Mouse (Mus musculus): ENCODE measurements at regions not wholly inside any gene's neighbourhood (a gene's known extent, or its start where the extent isn't known, plus 50 kb on each side); places are given as distances from the start of the nearest gene placed in this dataset.

GRCm38 (mm10) chr8:9029156-9029555 lies 338.8 kb upstream of the Arglu1 start:
- Histone ChIP-seq H3K9me3 (replicated peaks) (no peaks in the 10 kb centered on the region), H3K4me1 (no peaks in the 10 kb centered on the region), H3K36me3 (no peaks in the 10 kb centered on the region), H3K27ac (no peak overlapping the region), H3K4me3 (no peak overlapping the region), H3K4me2 (no peak overlapping the region), H3K9ac (no peak overlapping the region), H3K27me3 (replicated peaks) (no peaks in the 10 kb centered on the region)
- no peak for ATAC-seq
- WGBS (ENCODE audit: insufficient replicate concordance): 81% methylated on average over 4 of the region's 4 CpGs

- Histone ChIP-seq H3K9ac (no peak overlapping the region), H3K4me1 (no peaks in the 10 kb centered on the region), H3K4me3 (no peak overlapping the region), H3K4me2 (no peak overlapping the region), H3K27ac (no peak overlapping the region), H3K9me3 (replicated peaks) (no peaks in the 10 kb centered on the region), H3K36me3 (no peaks in the 10 kb centered on the region), H3K27me3 (replicated peaks) (no peaks in the 10 kb centered on the region)
- ATAC-seq: no peak
- WGBS (ENCODE audit: insufficient replicate concordance): 64% methylated on average over 4 of the region's 4 CpGs
Measured at GRCm38 (mm10) chr8:9027672-9028071, 337.4 kb upstream of the Arglu1 start.

GRCm38 (mm10) chr8:9025872-9026271 lies 335.6 kb upstream of the Arglu1 start:
- Histone ChIP-seq H3K9me3 (replicated peaks) (no peaks in the 10 kb centered on the region), H3K36me3 (no peaks in the 10 kb centered on the region), H3K4me2 (no peak overlapping the region), H3K4me1 (no peaks in the 10 kb centered on the region), H3K27ac (no peak overlapping the region), H3K9ac (no peak overlapping the region), H3K27me3 (replicated peaks) (no peaks in the 10 kb centered on the region), H3K4me3 (no peak overlapping the region)
- 43% methylated on average over 3 of the region's 3 CpGs for WGBS (ENCODE audit: insufficient replicate concordance)
- ATAC-seq: no peak

- Histone ChIP-seq H3K27ac (no peak overlapping the region), H3K9me3 (replicated peaks) (no peaks in the 10 kb centered on the region), H3K36me3 (no peaks in the 10 kb centered on the region), H3K9ac (no peak overlapping the region), H3K4me3 (no peak overlapping the region), H3K4me2 (no peak overlapping the region), H3K4me1 (no peaks in the 10 kb centered on the region), H3K27me3 (replicated peaks) (no peaks in the 10 kb centered on the region)
- ATAC-seq: no peak
- WGBS (ENCODE audit: insufficient replicate concordance): 49% methylated on average over 3 of the region's 3 CpGs
Measured at GRCm38 (mm10) chr8:9025378-9025777, 335.1 kb upstream of the Arglu1 start.

- H3K4me3 ChIP-seq: no peak overlapping the region
- 71% methylated on average over 2 of the region's 2 CpGs for WGBS (ENCODE audit: insufficient replicate concordance)
- no peaks in the 10 kb centered on the region for H3K36me3 ChIP-seq
- no peak overlapping the region for H3K27ac ChIP-seq
- no peaks in the 10 kb centered on the region for H3K27me3 ChIP-seq (replicated peaks)
- H3K9ac ChIP-seq: no peak overlapping the region
- no peak overlapping the region for H3K4me2 ChIP-seq
- no peak for ATAC-seq
- H3K4me1 ChIP-seq: no peaks in the 10 kb centered on the region
- no peaks in the 10 kb centered on the region for H3K9me3 ChIP-seq (replicated peaks)
Measured at GRCm38 (mm10) chr8:9020744-9021143, 330.4 kb upstream of the Arglu1 start.

- whole genome bisulfite sequencing (ENCODE audit: insufficient replicate concordance): 42% methylated on average over 3 of the region's 3 CpGs
- no peaks in the 10 kb centered on the region for H3K4me1 ChIP-seq
- H3K27ac ChIP-seq: no peak overlapping the region
- no peak overlapping the region for H3K4me2 ChIP-seq
- no peak overlapping the region for H3K4me3 ChIP-seq
- H3K36me3 ChIP-seq: no peaks in the 10 kb centered on the region
- no peaks in the 10 kb centered on the region for H3K9me3 ChIP-seq (replicated peaks)
- no peak overlapping the region for H3K9ac ChIP-seq
- ATAC-seq: no peak
- no peaks in the 10 kb centered on the region for H3K27me3 ChIP-seq (replicated peaks)
Measured at GRCm38 (mm10) chr8:9020180-9020579, 329.9 kb upstream of the Arglu1 start.

- ATAC-seq: no peak
- 34% methylated on average over 3 of the region's 3 CpGs for WGBS (ENCODE audit: insufficient replicate concordance)
- H3K27me3 ChIP-seq (replicated peaks): no peaks in the 10 kb centered on the region
- no peaks in the 10 kb centered on the region for H3K4me1 ChIP-seq
- H3K4me2 ChIP-seq: no peak overlapping the region
- no peak overlapping the region for H3K4me3 ChIP-seq
- no peak overlapping the region for H3K9ac ChIP-seq
- no peaks in the 10 kb centered on the region for H3K36me3 ChIP-seq
- no peak overlapping the region for H3K27ac ChIP-seq
- H3K9me3 ChIP-seq (replicated peaks): no peaks in the 10 kb centered on the region
Measured at GRCm38 (mm10) chr8:9011785-9012510, 321.6 kb upstream of the Arglu1 start.

- H3K27ac ChIP-seq: no peak overlapping the region
- H3K9ac ChIP-seq: no peak overlapping the region
- no peak overlapping the region for H3K4me3 ChIP-seq
- H3K4me1 ChIP-seq: no peaks in the 10 kb centered on the region
- ATAC-seq: no peak
- H3K27me3 ChIP-seq (replicated peaks): no peaks in the 10 kb centered on the region
- H3K36me3 ChIP-seq: no peaks in the 10 kb centered on the region
- 45% methylated on average over 11 of the region's 11 CpGs for WGBS (ENCODE audit: insufficient replicate concordance)
- no peak overlapping the region for H3K4me2 ChIP-seq
- H3K9me3 ChIP-seq (replicated peaks): no peaks in the 10 kb centered on the region
Measured at GRCm38 (mm10) chr8:9008006-9008780, 317.9 kb upstream of the Arglu1 start.

- no peaks in the 10 kb centered on the region for H3K36me3 ChIP-seq
- no peaks in the 10 kb centered on the region for H3K9me3 ChIP-seq (replicated peaks)
- no peaks in the 10 kb centered on the region for H3K4me1 ChIP-seq
- H3K9ac ChIP-seq: no peak overlapping the region
- no peak overlapping the region for H3K27ac ChIP-seq
- ATAC-seq: no peak
- H3K27me3 ChIP-seq (replicated peaks): peaks cover 8% of the 10 kb centered on the region; the same call in 1 of the 2 replicates
- WGBS (ENCODE audit: insufficient replicate concordance): 74% methylated on average over 5 of the region's 5 CpGs
- H3K4me2 ChIP-seq: no peak overlapping the region
- no peak overlapping the region for H3K4me3 ChIP-seq
Measured at GRCm38 (mm10) chr8:8999914-9000313, 309.6 kb upstream of the Arglu1 start.

GRCm38 (mm10) chr8:8997621-8998020 lies 307.3 kb upstream of the Arglu1 start:
- H3K27ac ChIP-seq: no peak overlapping the region
- ATAC-seq: no peak

GRCm38 (mm10) chr8:8994596-8995189 lies 304.4 kb upstream of the Arglu1 start:
- Histone ChIP-seq H3K27me3 (replicated peaks) (peaks cover 14% of the 10 kb centered on the region; the same call in 1 of the 2 replicates), H3K9me3 (replicated peaks) (no peaks in the 10 kb centered on the region), H3K27ac (0 out of 2 replicates have a peak overlapping the region, but pooled peaks have one; percentile 36), H3K4me2 (peak overlapping the region; percentile 35; the same call in 1 of the 2 replicates), H3K36me3 (no peaks in the 10 kb centered on the region), H3K4me1 (no peaks in the 10 kb centered on the region), H3K4me3 (peak overlapping the region; percentile 11; the same call in 1 of the 2 replicates), H3K9ac (no peak overlapping the region)
- whole genome bisulfite sequencing (ENCODE audit: insufficient replicate concordance): 7% methylated on average over 17 of the region's 17 CpGs
- ATAC-seq: peak; percentile 65

More at GRCm38 (mm10) chr8:8997621-8998020, 307.3 kb upstream of the Arglu1 start:
- no peak overlapping the region for H3K9ac ChIP-seq
- no peaks in the 10 kb centered on the region for H3K4me1 ChIP-seq
- 45% methylated on average over 7 of the region's 7 CpGs for WGBS (ENCODE audit: insufficient replicate concordance)
- no peak overlapping the region for H3K4me3 ChIP-seq
- H3K36me3 ChIP-seq: no peaks in the 10 kb centered on the region
- no peaks in the 10 kb centered on the region for H3K9me3 ChIP-seq (replicated peaks)
- no peak overlapping the region for H3K4me2 ChIP-seq
- H3K27me3 ChIP-seq (replicated peaks): peaks cover 14% of the 10 kb centered on the region; the same call in 1 of the 2 replicates

GRCm38 (mm10) chr8:8994008-8994407 lies 303.7 kb upstream of the Arglu1 start:
- ATAC-seq: no peak
- Histone ChIP-seq H3K4me1 (no peaks in the 10 kb centered on the region), H3K9me3 (replicated peaks) (no peaks in the 10 kb centered on the region), H3K27me3 (replicated peaks) (peaks cover 14% of the 10 kb centered on the region; the same call in 1 of the 2 replicates), H3K9ac (no peak overlapping the region), H3K36me3 (no peaks in the 10 kb centered on the region), H3K4me2 (no peak overlapping the region), H3K27ac (no peak overlapping the region), H3K4me3 (no peak overlapping the region)
- 34% methylated on average over 7 of the region's 7 CpGs for WGBS (ENCODE audit: insufficient replicate concordance)

Data from liver, embryonic 12.5 days (tissue).